Mouse (Mus musculus): ENCODE measurements around the gene Plvap. TPM values are rescaled to one million over a fixed set of nuclear protein-coding genes. Genes with fewer than 3 reads are reported as not detected.

Plvap gene
- polyA plus RNA-seq, 1 experiment = 9.7 TPM

Other genes starting within 250 kb of the Plvap start
- 38.0 and 38.1 TPM in 2 replicates for gene Myo9b, start 239.0 kb downstream of the Plvap start, polyA plus RNA-seq (2012; rRNA removed)
- gene Haus8, start 238.8 kb downstream of the Plvap start, polyA plus RNA-seq (2012; rRNA removed) = 12.3 and 12.5 TPM in 2 replicates
- 174 and 195 TPM in 2 replicates for gene Use1, start 144.9 kb downstream of the Plvap start, polyA plus RNA-seq (2012; rRNA removed)
- 11.4 and 12.9 TPM in 2 replicates for gene Ocel1, start 140.5 kb downstream of the Plvap start, polyA plus RNA-seq (2012; rRNA removed)
- 42.5 and 42.8 TPM in 2 replicates for gene Nr2f6, start 129.8 kb downstream of the Plvap start, polyA plus RNA-seq (2012; rRNA removed)
- gene Ushbp1, start 116.0 kb downstream of the Plvap start, polyA plus RNA-seq (2012; rRNA removed) = 8.9 and 11.8 TPM in 2 replicates
- gene Babam1, start 114.9 kb downstream of the Plvap start, polyA plus RNA-seq (2012; rRNA removed) = 131 and 140 TPM in 2 replicates
- gene Ankle1, start 105.7 kb downstream of the Plvap start, polyA plus RNA-seq (2012; rRNA removed) = 0.56 and 1.2 TPM in 2 replicates
- gene Abhd8, start 48.1 kb downstream of the Plvap start, polyA plus RNA-seq (2012; rRNA removed) = 380 and 404 TPM in 2 replicates
- gene Mrpl34, start 46.8 kb downstream of the Plvap start, polyA plus RNA-seq (2012; rRNA removed) = 45.0 and 57.4 TPM in 2 replicates
- 123 and 146 TPM in 2 replicates for gene Dda1, start 42.6 kb downstream of the Plvap start, polyA plus RNA-seq (2012; rRNA removed)
- 74.5 and 77.0 TPM in 2 replicates for gene Ano8, start 25.8 kb downstream of the Plvap start, polyA plus RNA-seq (2012; rRNA removed)
- gene Gtpbp3, start 23.6 kb downstream of the Plvap start, polyA plus RNA-seq (2012; rRNA removed) = 32.4 and 34.4 TPM in 2 replicates
- gene Ccdc194, start 14.0 kb upstream of the Plvap start, polyA plus RNA-seq (2012; rRNA removed) = not detected in 2 replicates
- 20.9 and 22.9 TPM in 2 replicates for gene Bst2, start 25.7 kb upstream of the Plvap start, polyA plus RNA-seq (2012; rRNA removed)
- gene Mvb12a, start 31.2 kb upstream of the Plvap start, polyA plus RNA-seq (2012; rRNA removed) = 81.2 and 87.6 TPM in 2 replicates
- gene Tmem221, start 47.1 kb upstream of the Plvap start, polyA plus RNA-seq (2012; rRNA removed) = 0.13 and 0.14 TPM in 2 replicates
- 0.06 TPM in 1 of 2 replicates, not detected in the other for gene Nxnl1, start 54.8 kb upstream of the Plvap start, polyA plus RNA-seq (2012; rRNA removed)
- 183 and 191 TPM in 2 replicates for gene Slc27a1, start 57.1 kb upstream of the Plvap start, polyA plus RNA-seq (2012; rRNA removed)
- 45.6 and 51.6 TPM in 2 replicates for gene Pgls, start 80.4 kb upstream of the Plvap start, polyA plus RNA-seq (2012; rRNA removed)
- gene Fam129c, start 85.9 kb upstream of the Plvap start, polyA plus RNA-seq (2012; rRNA removed) = 4.3 and 4.5 TPM in 2 replicates
- 99.4 and 104 TPM in 2 replicates for gene Colgalt1, start 99.2 kb upstream of the Plvap start, polyA plus RNA-seq (2012; rRNA removed)
- gene Unc13a, start 160.0 kb upstream of the Plvap start, polyA plus RNA-seq (2012; rRNA removed) = 172 and 176 TPM in 2 replicates
- 5.6 and 5.7 TPM in 2 replicates for gene Jak3, start 164.5 kb upstream of the Plvap start, polyA plus RNA-seq (2012; rRNA removed)
- gene Insl3, start 177.5 kb upstream of the Plvap start, polyA plus RNA-seq (2012; rRNA removed) = 1.4 and 1.8 TPM in 2 replicates
- gene B3gnt3, start 190.0 kb upstream of the Plvap start, polyA plus RNA-seq (2012; rRNA removed) = 0.71 and 1.0 TPM in 2 replicates
- 201 and 208 TPM in 2 replicates for gene Fcho1, start 214.0 kb upstream of the Plvap start, polyA plus RNA-seq (2012; rRNA removed)